Mouse (Mus musculus) testis, adult 2 months (tissue): Measurements from ENCODE around the gene Gm45717.

ENCODE experiments used
- CTCF ChIP-seq: fragments of 200-500 bp; IDR thresholded peaks from 2 replicates; pipeline ENCODE4 v1.5.1; 2012; ENCODE audit warnings: low read depth, mild to moderate bottlenecking, inconsistent platforms, low read length, moderate library complexity; ENCODE audit not compliant: control insufficient read depth, insufficient read depth, insufficient replicate concordance
- POLR2A ChIP-seq: fragments of 200-500 bp; IDR thresholded peaks from 2 replicates; pipeline ENCODE4 v1.6.1; 2012; ENCODE audit warnings: low read depth, mild to moderate bottlenecking, inconsistent platforms, low read length, moderate library complexity; ENCODE audit not compliant: control insufficient read depth

DNA sequence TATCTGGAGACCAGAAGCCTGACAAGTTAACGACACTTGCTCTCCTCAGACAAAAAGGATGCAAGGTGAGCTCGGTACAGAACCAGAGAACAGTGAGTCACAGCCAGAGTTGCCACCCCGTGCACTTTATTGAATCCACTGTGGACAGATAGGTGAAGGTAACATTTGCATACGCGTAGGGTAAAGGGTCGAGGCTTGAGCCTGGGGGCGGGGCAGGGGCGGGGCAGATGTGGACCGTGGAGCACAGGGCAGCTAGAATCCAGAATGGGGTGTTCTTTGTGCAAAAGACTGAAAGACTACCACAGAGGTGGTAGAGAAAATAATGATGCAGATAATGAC lies 1.0 kb downstream of the Gm45717 start:
- TF ChIP-seq POLR2A, result no peak
- TF ChIP-seq CTCF, result no peak
